16 mouse cellular contexts compared by ENCODE assay signal in the genomic region with DNA sequence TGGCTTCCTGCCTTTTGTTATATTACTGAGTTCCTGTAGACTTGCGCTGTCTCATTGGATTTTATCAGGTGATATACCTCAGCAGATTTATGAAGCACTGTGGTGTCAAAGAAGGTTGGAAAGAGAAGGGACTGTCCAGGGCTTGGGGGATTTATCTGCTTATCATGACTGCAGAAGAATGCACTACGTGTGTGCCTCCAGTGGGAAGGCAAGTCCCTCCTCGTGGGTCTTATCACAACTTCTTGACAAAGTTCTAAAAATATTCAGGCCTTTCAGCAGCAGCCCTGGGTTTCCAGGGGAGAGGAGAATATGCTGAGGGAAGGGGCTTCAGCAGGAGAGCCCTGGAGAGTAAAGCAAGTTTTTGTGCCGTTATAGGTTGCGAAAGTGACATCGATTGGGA.
"Had no signal": no experiment of that assay in that cellular context is flagged by ENCODE, and none has a peak within 500 bp of the region (broad histone marks: within the 10 kb centered on the region; RNA-seq: fewer than 3 reads in every experiment).

No protein-coding gene starts in this region.

- H3K4me3 ChIP-seq: midbrain, embryonic 10.5 days; myocyte; neural tube, embryonic 15.5 days had no signal

- H3K27me3 ChIP-seq: neural tube, embryonic 15.5 days had no signal

- H3K36me3 ChIP-seq: midbrain, embryonic 10.5 days; neural tube, embryonic 15.5 days had no signal

- H3K4me2 ChIP-seq: liver, embryonic 11.5 days; lung, embryonic 14.5 days; neural tube, embryonic 15.5 days had no signal

- H3K9me3 ChIP-seq: midbrain, embryonic 10.5 days; neural tube, embryonic 15.5 days had no signal

- H3K9ac ChIP-seq: lung, embryonic 14.5 days; neural tube, embryonic 15.5 days had no signal

- DNase-seq: kidney, adult 9 months; kidney, postnatal 36 days; layer of hippocampus, adult 9-11 months; left cerebral cortex, postnatal 4 days; lung, embryonic 14.5 days; lung, postnatal 10 days; lung, postnatal 4 days; midbrain, embryonic 14.5 days; right cerebral cortex, adult 18-20 months; right cerebral cortex, postnatal 25 days; thymus, postnatal 14 days had no signal

- H3K27ac ChIP-seq: kidney, postnatal 0 days; midbrain, embryonic 10.5 days; neural tube, embryonic 15.5 days had no signal

- H3K4me1 ChIP-seq: neural tube, embryonic 15.5 days had no signal
